Mouse (Mus musculus) heart, embryonic 16.5 days (tissue): ENCODE results near the gene Hk1. TPM values are rescaled to one million over a fixed set of nuclear protein-coding genes. Genes with fewer than 3 reads are reported as not detected.

Source experiments
- ATAC-seq: fragments of 200-750 bp; cut with Nextera tagmentation; replicated peaks from 2 replicates; pipeline ENCODE4 v1.8.0; 2017; ENCODE audit warnings: moderate number of reproducible peaks; ENCODE audit not compliant: insufficient read depth, low FRiP score; ENCODE audit errors: extremely low read depth
- H3K27ac ChIP-seq: fragments of 300-500 bp; sonication (generic); 2 replicates; pipeline ENCODE4 v1.5.1; 2014; ENCODE audit warnings: mild to moderate bottlenecking, low read length, control low read depth, moderate library complexity
- H3K27me3 ChIP-seq: fragments of 300-500 bp; sonication (generic); 2 replicates; pipeline ENCODE4 v1.6.1; 2014; ENCODE audit warnings: low read length, mixed read lengths; ENCODE audit not compliant: control insufficient read depth, insufficient read depth
- H3K36me3 ChIP-seq: fragments of 300-500 bp; sonication (generic); 2 replicates; pipeline ENCODE4 v1.6.1; 2014; ENCODE audit not compliant: control insufficient read depth, insufficient read depth
- H3K4me1 ChIP-seq: fragments of 300-500 bp; sonication (generic); 2 replicates; pipeline ENCODE4 v1.6.1; 2014; ENCODE audit warnings: low read length, mixed read lengths; ENCODE audit not compliant: control insufficient read depth, insufficient read depth
- H3K4me2 ChIP-seq: fragments of 300-500 bp; sonication (generic); 2 replicates; pipeline ENCODE4 v1.6.1; 2014; ENCODE audit warnings: low read depth, mild to moderate bottlenecking, control low read depth, low read length
- H3K4me3 ChIP-seq: fragments of 300-500 bp; sonication (generic); 2 replicates; pipeline ENCODE4 v1.5.1; 2014; ENCODE audit warnings: mild to moderate bottlenecking, control low read depth, low read length
- H3K9ac ChIP-seq: fragments of 300-500 bp; sonication (generic); 2 replicates; pipeline ENCODE4 v1.6.1; 2014; ENCODE audit warnings: low read length, control low read depth
- H3K9me3 ChIP-seq: fragments of 300-500 bp; sonication (generic); replicated peaks from 2 replicates; pipeline ENCODE4 v1.6.1; 2016; ENCODE audit warnings: low read length; ENCODE audit not compliant: control insufficient read depth
- WGBS: fragments of 180-500 bp; shearing (Covaris S2); extraction: QIAGEN DNeasy Blood & Tissue Kit; methylation state at CpG from one replicate; pipeline ENCODE4 v1.1.7; 2014; 5-methylcytosine and 5-hydroxymethylcytosine counted together
- polyA plus RNA-seq: library from polyadenylated mRNA; unstranded; fragments of >200 nt; fragmentation: Nextera tagmentation; extraction: Ambion mirVana; gene quantifications from 2 replicates; pipeline ENCODE4 v1.2.1, GENCODE M21; 2015

The Hk1 gene
- polyA plus RNA-seq, 1 experiment from 2014 or later = 232 TPM

GRCm38 (mm10) chr10:62356105-62356730 is 23.5 kb downstream of the Hk1 start:
- Histone ChIP-seq H3K9me3 (no peaks in the 10 kb centered on the region), H3K27ac (no peak overlapping the region), H3K4me3 (no peak overlapping the region), H3K27me3 (no peaks in the 10 kb centered on the region), H3K36me3 (no peaks in the 10 kb centered on the region), H3K4me2 (no peak overlapping the region), H3K4me1 (no peaks in the 10 kb centered on the region), H3K9ac (no peak overlapping the region)
- 71% methylated on average over 17 of the region's 17 CpGs for WGBS
- no peak for ATAC-seq

GRCm38 (mm10) chr10:62345147-62345546 is 34.6 kb downstream of the Hk1 start:
- WGBS = 43% methylated on average over 5 of the region's 5 CpGs
- Histone ChIP-seq H3K27me3 (no peaks in the 10 kb centered on the region), H3K36me3 (no peaks in the 10 kb centered on the region), H3K9ac (no peak overlapping the region), H3K9me3 (peaks cover 5% of the 10 kb centered on the region; the same call in 1 of the 2 replicates), H3K4me3 (no peak overlapping the region), H3K4me1 (peaks cover 11% of the 10 kb centered on the region), H3K4me2 (no peak overlapping the region), H3K27ac (no peak overlapping the region)
- no peak for ATAC-seq

- 62% methylated on average over 9 of the region's 9 CpGs for WGBS
- H3K4me1 ChIP-seq = peaks cover 9% of the 10 kb centered on the region
- no peaks in the 10 kb centered on the region for H3K27me3 ChIP-seq
- no peaks in the 10 kb centered on the region for H3K36me3 ChIP-seq
- H3K4me2 ChIP-seq = no peak overlapping the region
- no peak overlapping the region for H3K9ac ChIP-seq
- no peak overlapping the region for H3K4me3 ChIP-seq
- peaks cover 5% of the 10 kb centered on the region; the same call in 1 of the 2 replicates for H3K9me3 ChIP-seq
- no peak for ATAC-seq
- H3K27ac ChIP-seq = no peak overlapping the region
Measured at GRCm38 (mm10) chr10:62344004-62344752, 35.5 kb downstream of the Hk1 start.

DNA sequence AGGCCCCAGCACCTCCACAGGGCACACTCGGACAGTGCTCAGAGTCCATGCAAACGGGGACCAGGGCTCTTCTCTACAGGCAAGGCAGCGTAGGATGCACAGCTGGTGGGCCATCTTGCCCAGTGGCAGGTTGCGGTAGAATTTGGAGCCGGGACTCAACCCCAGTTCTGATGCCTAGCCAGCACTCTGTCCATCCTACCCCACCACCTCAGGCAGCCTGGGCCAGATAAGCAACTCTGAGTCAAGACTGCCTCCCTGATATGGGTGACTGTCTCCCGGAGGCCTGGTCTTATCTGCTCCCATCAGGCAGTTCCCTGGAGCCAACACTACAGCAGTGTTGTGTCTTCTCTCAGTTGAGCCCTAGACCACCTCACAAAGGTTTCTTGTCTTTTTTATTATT is 37.2 kb downstream of the Hk1 start:
- Histone ChIP-seq H3K9ac (no peak overlapping the region), H3K4me1 (peaks cover 19% of the 10 kb centered on the region)
- WGBS = 79% methylated on average over 6 of the region's 6 CpGs

DNA sequence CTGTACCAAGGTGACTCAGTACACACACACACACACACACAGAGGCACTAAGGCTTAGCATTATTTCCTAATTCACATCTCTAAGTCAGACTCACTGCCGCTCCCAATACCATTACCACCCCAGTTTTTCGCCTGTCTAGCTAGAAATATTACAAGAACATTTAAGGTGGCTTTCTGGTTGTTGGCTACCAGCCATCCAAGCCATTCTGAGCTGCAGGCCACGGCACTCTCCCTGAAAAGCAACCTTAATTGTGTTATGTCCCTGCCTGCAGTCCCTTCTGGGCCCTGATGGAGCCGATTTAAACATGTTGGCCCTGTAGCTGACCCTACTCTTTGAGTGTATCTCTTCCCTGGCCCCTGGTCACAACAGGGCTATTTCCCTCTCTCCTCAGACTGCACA is 37.8 kb downstream of the Hk1 start:
- Histone ChIP-seq H3K27me3 (no peaks in the 10 kb centered on the region), H3K4me1 (peaks cover 23% of the 10 kb centered on the region), H3K27ac (no peak overlapping the region), H3K36me3 (no peaks in the 10 kb centered on the region), H3K9me3 (no peaks in the 10 kb centered on the region), H3K4me2 (no peak overlapping the region), H3K4me3 (no peak overlapping the region), H3K9ac (no peak overlapping the region)
- WGBS = 85% methylated on average over 4 of the region's 4 CpGs
- no peak for ATAC-seq

More for the DNA sequence above, 37.2 kb downstream of the Hk1 start:
- Histone ChIP-seq H3K9me3 (no peaks in the 10 kb centered on the region), H3K4me2 (no peak overlapping the region), H3K27ac (no peak overlapping the region), H3K27me3 (no peaks in the 10 kb centered on the region), H3K4me3 (no peak overlapping the region), H3K36me3 (no peaks in the 10 kb centered on the region)
- ATAC-seq = no peak

DNA sequence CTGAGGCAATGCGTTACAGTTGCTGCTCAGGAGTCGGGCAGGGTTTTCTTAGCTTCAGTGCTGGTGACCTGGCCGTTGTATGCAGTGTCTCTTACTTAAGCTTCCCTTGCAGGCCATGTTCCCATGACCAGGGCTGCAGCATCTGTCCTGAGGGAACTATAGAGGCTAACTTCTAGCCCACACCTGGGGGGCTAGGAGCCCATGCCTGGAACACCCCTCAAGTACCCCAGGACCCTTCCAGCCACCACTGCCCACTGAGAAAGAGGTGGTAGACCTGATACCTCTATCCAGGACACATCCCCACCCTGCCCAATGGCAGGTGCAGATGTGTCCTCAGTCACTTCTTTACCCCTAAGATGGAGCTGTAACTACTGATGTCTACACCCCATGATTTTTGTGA is 38.7 kb downstream of the Hk1 start:
- Histone ChIP-seq H3K4me3 (peak overlapping the region; percentile 69), H3K27me3 (no peaks in the 10 kb centered on the region), H3K36me3 (no peaks in the 10 kb centered on the region), H3K9ac (peak overlapping the region; percentile 94), H3K4me2 (peak overlapping the region; percentile 67), H3K4me1 (peaks cover 33% of the 10 kb centered on the region), H3K9me3 (no peaks in the 10 kb centered on the region), H3K27ac (peak overlapping the region; percentile 93)
- WGBS = 38% methylated on average over 3 of the region's 3 CpGs
- ATAC-seq = no peak

- under 1% methylated on average over 38 of the region's 38 CpGs for WGBS
- H3K4me2 ChIP-seq = peak overlapping the region; percentile 67
- H3K9ac ChIP-seq = peak overlapping the region; percentile 94
- H3K27me3 ChIP-seq = no peaks in the 10 kb centered on the region
- H3K4me3 ChIP-seq = peak overlapping the region; percentile 69
- H3K4me1 ChIP-seq = peaks cover 41% of the 10 kb centered on the region
- no peaks in the 10 kb centered on the region for H3K9me3 ChIP-seq
- no peaks in the 10 kb centered on the region for H3K36me3 ChIP-seq
- peak overlapping the region; percentile 93 for H3K27ac ChIP-seq
- peak; percentile 96 for ATAC-seq
Measured at GRCm38 (mm10) chr10:62340095-62340731, 39.5 kb downstream of the Hk1 start.

- H3K4me2 ChIP-seq = peak overlapping the region; percentile 67
- H3K9ac ChIP-seq = peak overlapping the region; percentile 94
- no peaks in the 10 kb centered on the region for H3K9me3 ChIP-seq
- ATAC-seq = peak; percentile 7; the same call in 1 of the 2 replicates
- H3K36me3 ChIP-seq = no peaks in the 10 kb centered on the region
- H3K27me3 ChIP-seq = no peaks in the 10 kb centered on the region
- peak overlapping the region; percentile 93 for H3K27ac ChIP-seq
- WGBS = under 1% methylated on average over 45 of the region's 45 CpGs
- peaks cover 47% of the 10 kb centered on the region for H3K4me1 ChIP-seq
- peak overlapping the region; percentile 69 for H3K4me3 ChIP-seq
Measured at GRCm38 (mm10) chr10:62339211-62340094, 40.3 kb downstream of the Hk1 start.
